12 mouse cellular contexts compared by ENCODE assay signal in genomic region chr11:95989864-95990263, GRCm38 (mm10). TPM values are rescaled to one million over a fixed set of nuclear protein-coding genes. Genes with fewer than 3 reads are reported as not detected.
DNase-seq lines count a peak whose midpoint lies in the region; ATAC-seq and TF ChIP-seq lines count a peak whose summit lies in the region.
"Had no signal": no experiment of that assay in that cellular context is flagged by ENCODE, and none has a peak within 500 bp of the region (broad histone marks: within the 10 kb centered on the region; RNA-seq: fewer than 3 reads in every experiment).

No protein-coding gene starts in this region.

- no peak for ATAC-seq in heart, embryonic 13.5 days (ENCODE audit: extremely low read depth, insufficient number of reproducible peaks, low FRiP score, low TSS enrichment)
- ATAC-seq in forebrain, embryonic 13.5 days, result no peak
- ATAC-seq in midbrain, embryonic 12.5 days (ENCODE audit: low FRiP score, low read depth), result no peak

- peak overlapping the region; percentile 73 for H3K9ac ChIP-seq in heart, embryonic 13.5 days
- peak overlapping the region; percentile 28 for H3K9ac ChIP-seq in forebrain, embryonic 13.5 days
- H3K9ac ChIP-seq in midbrain, embryonic 12.5 days (replicated peaks), result peak overlapping the region; percentile 74; the same call in 1 of the 2 replicates

- no peak for DNase-seq in heart, postnatal 10 days
- no peak for DNase-seq in urinary bladder, postnatal 10 days (ENCODE audit: low spot score)
- DNase-seq in gastrocnemius, postnatal 14 days, result no peak
- no peak for DNase-seq in cerebellum, postnatal 36 days
- DNase-seq: lung, postnatal 10 days had no signal

- TF ChIP-seq CTCF in E14TG2a.4 (conservative IDR thresholded peaks at IDR 0.05; ENCODE audit: low read length), result no peak

- H3K36me3 ChIP-seq in heart, embryonic 13.5 days, result peaks cover 18% of the 10 kb centered on the region
- peaks cover 79% of the 10 kb centered on the region for H3K36me3 ChIP-seq in E14TG2a.4 (ENCODE audit: insufficient read depth, low read length)
- H3K36me3 ChIP-seq in forebrain, embryonic 13.5 days (ENCODE audit: poor library complexity, severe bottlenecking), result peaks cover 15% of the 10 kb centered on the region
- H3K36me3 ChIP-seq in midbrain, embryonic 12.5 days, result peaks cover 14% of the 10 kb centered on the region

- intact Hi-C loops in heart, postnatal 10 days (cut with DNase I), result no loop called here
- intact Hi-C loops in gastrocnemius, postnatal 14 days (cut with DNase I; ENCODE audit: low total_unique reads), result no loop called here

- H3K4me2 ChIP-seq in heart, embryonic 13.5 days, result peak overlapping the region; percentile 86
- H3K4me2 ChIP-seq in forebrain, embryonic 13.5 days, result peak overlapping the region; percentile 85
- H3K4me2 ChIP-seq in midbrain, embryonic 12.5 days (replicated peaks), result peak overlapping the region; percentile 75

- no peak overlapping the region for H3K4me3 ChIP-seq in heart, embryonic 13.5 days
- peak overlapping the region; percentile 78 for H3K4me3 ChIP-seq in E14TG2a.4 (replicated peaks; ENCODE audit: low read length)
- H3K4me3 ChIP-seq in forebrain, embryonic 13.5 days, result peak overlapping the region; percentile 2; the same call in 1 of the 2 replicates
- peak overlapping the region; percentile 46 for H3K4me3 ChIP-seq in midbrain, embryonic 12.5 days

- H3K27me3 ChIP-seq in heart, embryonic 13.5 days (replicated peaks), result no peaks in the 10 kb centered on the region
- no peaks in the 10 kb centered on the region for H3K27me3 ChIP-seq in E14TG2a.4 (ENCODE audit: insufficient read depth, low read length)
- no peaks in the 10 kb centered on the region for H3K27me3 ChIP-seq in forebrain, embryonic 13.5 days
- no peaks in the 10 kb centered on the region for H3K27me3 ChIP-seq in midbrain, embryonic 12.5 days

- WGBS in heart, embryonic 13.5 days, result 67% methylated on average over 8 of the region's 8 CpGs
- 27% methylated on average over 8 of the region's 8 CpGs for WGBS in forebrain, embryonic 13.5 days
- whole genome bisulfite sequencing in midbrain, embryonic 12.5 days, result 27% methylated on average over 8 of the region's 8 CpGs

- no peaks in the 10 kb centered on the region for H3K9me3 ChIP-seq in heart, embryonic 13.5 days
- peaks cover 9% of the 10 kb centered on the region for H3K9me3 ChIP-seq in E14TG2a.4 (ENCODE audit: low read length)
- no peaks in the 10 kb centered on the region for H3K9me3 ChIP-seq in forebrain, embryonic 13.5 days (replicated peaks)
- no peaks in the 10 kb centered on the region for H3K9me3 ChIP-seq in midbrain, embryonic 12.5 days

- H3K27ac ChIP-seq in heart, embryonic 13.5 days (replicated peaks), result peak overlapping the region; percentile 92
- peak overlapping the region; percentile 73; the same call in 1 of the 2 replicates for H3K27ac ChIP-seq in forebrain, embryonic 13.5 days
- peak overlapping the region; percentile 98 for H3K27ac ChIP-seq in midbrain, embryonic 12.5 days (replicated peaks)

- H3K4me1 ChIP-seq in heart, embryonic 13.5 days, result peaks cover 78% of the 10 kb centered on the region
- H3K4me1 ChIP-seq in E14TG2a.4 (replicated peaks; ENCODE audit: low read depth, low read length), result peaks cover 92% of the 10 kb centered on the region
- peaks cover 67% of the 10 kb centered on the region for H3K4me1 ChIP-seq in forebrain, embryonic 13.5 days
- H3K4me1 ChIP-seq in midbrain, embryonic 12.5 days, result peaks cover 59% of the 10 kb centered on the region

RNA-seq across cellular contexts. Expression of gene Igf2bp1, which starts 15.9 kb away (rescaled TPM):
- 39.3 and 42.0 TPM in 2 replicates for polyA plus RNA-seq in heart, embryonic 13.5 days (2015; fragmentation: Nextera tagmentation; extraction: Ambion mirVana)
- under 1 TPM; 0.45 to 0.72 TPM for total RNA-seq in heart, postnatal 10 days (2021)
- 53.4 and 58.0 TPM in 2 replicates for polyA plus RNA-seq in forebrain, embryonic 13.5 days (2015; fragmentation: Nextera tagmentation; extraction: Ambion mirVana)
- polyA plus RNA-seq in midbrain, embryonic 12.5 days (2016; fragmentation: Nextera tagmentation; extraction: Ambion mirVana), result 98.1 and 104 TPM in 2 replicates
- total RNA-seq in gastrocnemius, postnatal 14 days (2021), result under 1 TPM; 0.10 to 0.11 TPM
- total RNA-seq: layer of hippocampus, adult 18-20 months had no signal

RNA-seq across cellular contexts. Expression of gene Gip, which starts 34.5 kb away (rescaled TPM):
- polyA plus RNA-seq in heart, embryonic 13.5 days (2015; fragmentation: Nextera tagmentation; extraction: Ambion mirVana), result not detected in 2 replicates
- total RNA-seq in heart, postnatal 10 days (2021), result not detected
- polyA plus RNA-seq in forebrain, embryonic 13.5 days (2015; fragmentation: Nextera tagmentation; extraction: Ambion mirVana), result not detected in 2 replicates
- polyA plus RNA-seq in midbrain, embryonic 12.5 days (2016; fragmentation: Nextera tagmentation; extraction: Ambion mirVana), result not detected in 2 replicates
- not detected for total RNA-seq in gastrocnemius, postnatal 14 days (2021)
- total RNA-seq: layer of hippocampus, adult 18-20 months had no signal
- polyA plus RNA-seq: C2C12; heart, embryonic 16.5 days had no signal

RNA-seq across cellular contexts. Expression of gene Snf8, which starts 44.8 kb away (rescaled TPM):
- 68.3 and 74.7 TPM in 2 replicates for polyA plus RNA-seq in heart, embryonic 13.5 days (2015; fragmentation: Nextera tagmentation; extraction: Ambion mirVana)
- total RNA-seq in heart, postnatal 10 days (2021), result 10 to 100 TPM; 54.3 to 56.9 TPM
- polyA plus RNA-seq in forebrain, embryonic 13.5 days (2015; fragmentation: Nextera tagmentation; extraction: Ambion mirVana), result 129 and 132 TPM in 2 replicates
- polyA plus RNA-seq in midbrain, embryonic 12.5 days (2016; fragmentation: Nextera tagmentation; extraction: Ambion mirVana), result 111 and 126 TPM in 2 replicates
- 10 to 100 TPM; 27.6 to 31.7 TPM for total RNA-seq in gastrocnemius, postnatal 14 days (2021)
